Mouse (Mus musculus) splenic B cell, adult 2 months (primary cell): Measurements from ENCODE around the gene Coro6.

Experiments used
- DNase-seq: peaks from one replicate; pipeline ENCODE4 v3.0.0-alpha.2; 2011; ENCODE audit warnings: low read depth, low spot score
- H3K27me3 ChIP-seq: 2 replicates; pipeline ENCODE4 v1.6.1; 2012; ENCODE audit warnings: mild to moderate bottlenecking, low read length, moderate library complexity, mixed read lengths; ENCODE audit not compliant: control insufficient read depth, poor library complexity, insufficient read depth, severe bottlenecking
- H3K36me3 ChIP-seq: 2 replicates; pipeline ENCODE4 v1.6.1; 2012; ENCODE audit warnings: mild to moderate bottlenecking, low read length, moderate library complexity, mixed read lengths; ENCODE audit not compliant: control insufficient read depth, poor library complexity, insufficient read depth, severe bottlenecking

The Coro6 gene

GRCm38 (mm10) chr11:77494344-77494676, 32.1 kb downstream of the Coro6 start:
- H3K36me3 ChIP-seq: no peaks in the 10 kb centered on the region
- DNase-seq: no peak
- 0 out of 2 replicates have a peak, but pooled peaks cover 3% of the 10 kb centered on the region for H3K27me3 ChIP-seq

- DNase-seq: no peak
- H3K27me3 ChIP-seq: 0 out of 2 replicates have a peak, but pooled peaks cover under 1% of the 10 kb centered on the region
- no peaks in the 10 kb centered on the region for H3K36me3 ChIP-seq
Observed at GRCm38 (mm10) chr11:77494782-77495181, 32.6 kb downstream of the Coro6 start.

DNA sequence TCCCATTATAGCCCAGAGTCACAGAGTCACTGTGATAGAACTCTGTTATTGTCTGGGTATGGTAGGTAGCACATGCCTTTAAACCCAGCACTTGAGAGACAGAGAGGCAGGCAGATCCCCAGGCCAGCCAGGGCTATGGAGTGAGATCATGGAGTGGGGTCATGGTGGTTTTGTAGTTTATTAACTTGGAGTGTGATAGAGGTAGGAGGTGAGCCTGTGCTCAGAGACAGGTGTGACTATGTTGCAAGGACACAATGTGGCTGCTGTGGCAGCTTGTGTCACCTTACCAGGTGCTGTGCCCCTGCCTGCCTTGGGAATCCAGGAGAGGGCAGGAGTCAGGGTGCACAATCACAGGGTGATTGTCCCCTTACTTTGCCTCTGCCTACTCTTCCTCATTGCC, 33.3 kb downstream of the Coro6 start:
- Histone ChIP-seq H3K27me3 (no peaks in the 10 kb centered on the region), H3K36me3 (no peaks in the 10 kb centered on the region; the same call in 1 of the 2 replicates)
- no peak for DNase-seq

GRCm38 (mm10) chr11:77497341-77497756, 35.1 kb downstream of the Coro6 start:
- Histone ChIP-seq H3K36me3 (no peaks in the 10 kb centered on the region; the same call in 1 of the 2 replicates), H3K27me3 (no peaks in the 10 kb centered on the region)
- DNase-seq: peak; percentile 75

- no peak for DNase-seq
- H3K27me3 ChIP-seq: no peaks in the 10 kb centered on the region
- no peaks in the 10 kb centered on the region; the same call in 1 of the 2 replicates for H3K36me3 ChIP-seq
Observed at GRCm38 (mm10) chr11:77497851-77498250, 35.6 kb downstream of the Coro6 start.

GRCm38 (mm10) chr11:77498261-77499139, 36.3 kb downstream of the Coro6 start:
- no peak for DNase-seq
- no peaks in the 10 kb centered on the region for H3K27me3 ChIP-seq
- no peaks in the 10 kb centered on the region; the same call in 1 of the 2 replicates for H3K36me3 ChIP-seq

DNA sequence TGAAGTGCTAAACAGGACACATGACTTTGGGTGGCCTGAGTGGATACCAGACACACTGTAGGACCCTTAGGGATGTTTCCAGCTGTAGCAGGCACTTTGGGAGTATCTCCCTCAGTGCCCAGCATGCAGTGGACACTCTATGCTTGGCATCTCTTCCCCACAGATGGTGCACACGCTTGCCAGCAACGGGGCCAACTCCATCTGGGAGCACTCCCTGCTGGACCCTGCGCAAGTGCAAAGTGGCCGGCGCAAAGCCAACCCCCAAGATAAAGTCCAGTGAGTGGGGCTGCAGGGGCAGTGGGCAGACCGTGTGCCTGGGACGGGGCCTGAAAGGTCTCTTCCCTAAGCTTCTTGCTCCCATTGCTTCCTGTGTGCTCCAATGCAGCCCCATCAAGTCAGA, 37.1 kb downstream of the Coro6 start:
- Histone ChIP-seq H3K27me3 (no peaks in the 10 kb centered on the region), H3K36me3 (no peaks in the 10 kb centered on the region; the same call in 1 of the 2 replicates)
- DNase-seq: no peak

DNA sequence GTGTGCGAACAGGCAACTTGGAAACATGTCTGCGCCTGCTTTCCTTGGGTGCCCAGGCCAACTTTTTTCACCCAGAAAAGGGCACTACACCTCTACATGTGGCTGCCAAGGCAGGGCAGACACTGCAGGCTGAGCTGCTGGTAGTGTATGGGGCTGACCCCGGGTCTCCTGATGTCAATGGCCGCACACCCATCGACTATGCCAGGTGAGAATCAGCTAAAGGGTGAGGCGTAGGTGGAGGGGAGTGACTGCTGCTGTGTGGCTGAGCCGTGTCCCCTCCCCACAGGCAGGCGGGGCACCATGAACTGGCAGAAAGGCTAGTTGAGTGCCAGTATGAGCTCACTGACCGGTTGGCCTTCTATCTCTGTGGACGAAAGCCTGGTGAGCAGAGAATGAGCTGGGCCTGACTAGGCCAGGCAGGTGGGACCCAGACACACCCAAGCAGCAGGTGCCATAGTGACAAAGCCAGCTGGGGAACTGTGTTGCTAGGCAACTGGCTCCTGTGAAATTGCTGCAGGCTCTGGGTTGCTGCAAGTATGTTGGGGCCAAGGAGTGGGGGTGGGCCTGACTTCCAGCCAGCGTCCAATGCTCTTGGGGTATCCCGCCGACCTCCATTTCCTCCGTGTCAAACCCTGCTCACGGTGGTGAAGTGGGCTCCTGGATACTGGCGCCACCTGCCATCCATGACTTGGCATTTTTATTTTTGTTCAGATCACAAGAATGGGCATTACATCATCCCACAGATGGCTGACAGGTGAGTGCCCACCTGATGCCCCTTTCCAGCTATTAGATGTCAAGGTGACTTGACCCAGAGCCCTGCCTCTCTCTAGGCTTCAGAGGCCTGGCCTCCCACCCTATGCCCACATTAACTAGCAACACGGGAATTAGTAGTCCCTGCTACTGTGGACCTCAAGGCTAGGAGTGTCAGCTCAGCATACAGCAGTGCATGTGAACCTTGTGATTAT, 38.4 kb downstream of the Coro6 start:
- no peak for DNase-seq
- peaks cover 2% of the 10 kb centered on the region for H3K36me3 ChIP-seq
- H3K27me3 ChIP-seq: no peaks in the 10 kb centered on the region

DNA sequence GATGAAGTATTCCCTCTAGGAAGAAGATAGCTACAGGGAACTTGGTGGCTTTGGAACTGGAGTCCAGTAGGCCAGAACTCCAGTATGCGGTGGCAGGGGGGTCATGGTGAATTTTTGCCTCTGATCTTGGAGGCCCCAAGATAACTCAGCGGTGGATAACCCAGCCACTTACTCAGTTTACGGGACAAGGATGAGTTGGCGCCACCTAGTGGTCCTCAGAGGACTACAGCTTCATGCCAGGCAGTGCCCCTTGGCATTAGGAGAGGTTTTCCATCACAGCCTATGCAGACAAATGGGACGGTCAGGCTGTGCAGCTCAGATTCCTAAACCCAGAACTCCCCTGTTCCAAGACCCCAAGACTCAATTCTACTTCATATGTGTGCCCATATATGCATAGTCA, 39.2 kb downstream of the Coro6 start:
- Histone ChIP-seq H3K36me3 (peaks cover 2% of the 10 kb centered on the region), H3K27me3 (no peaks in the 10 kb centered on the region)
- peak; percentile 88 for DNase-seq

GRCm38 (mm10) chr11:77501971-77502370, 39.8 kb downstream of the Coro6 start:
- H3K27me3 ChIP-seq: no peaks in the 10 kb centered on the region
- no peak for DNase-seq
- peaks cover 2% of the 10 kb centered on the region for H3K36me3 ChIP-seq

DNA sequence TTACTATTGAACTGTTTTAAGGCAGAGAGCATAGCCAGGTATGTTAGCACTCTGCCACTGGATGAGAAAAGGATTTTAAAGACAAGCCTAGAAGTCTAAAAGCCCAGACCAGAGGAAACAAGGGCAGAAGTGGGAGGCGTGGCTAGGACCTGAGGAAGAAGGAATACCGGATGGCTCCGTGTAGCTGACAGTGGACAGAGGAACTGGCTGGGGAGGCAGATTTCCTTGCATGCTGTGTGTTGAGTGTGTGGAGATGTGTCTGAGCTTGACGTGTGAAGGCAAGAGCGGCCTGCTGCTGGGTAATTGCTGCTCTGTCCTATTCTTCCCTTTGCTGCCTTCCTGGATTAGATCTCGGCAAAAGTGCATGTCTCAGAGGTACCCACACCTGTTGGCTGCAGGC, 40.3 kb downstream of the Coro6 start:
- Histone ChIP-seq H3K27me3 (no peaks in the 10 kb centered on the region), H3K36me3 (peaks cover 2% of the 10 kb centered on the region)
- no peak for DNase-seq

- peaks cover 2% of the 10 kb centered on the region for H3K36me3 ChIP-seq
- no peak for DNase-seq
Observed at GRCm38 (mm10) chr11:77503511-77503910, 41.3 kb downstream of the Coro6 start.

GRCm38 (mm10) chr11:77504377-77504776, 42.2 kb downstream of the Coro6 start:
- H3K27me3 ChIP-seq: no peaks in the 10 kb centered on the region
- peaks cover 2% of the 10 kb centered on the region for H3K36me3 ChIP-seq
- no peak for DNase-seq

More at GRCm38 (mm10) chr11:77503511-77503910, 41.3 kb downstream of the Coro6 start:
- no peaks in the 10 kb centered on the region for H3K27me3 ChIP-seq

DNA sequence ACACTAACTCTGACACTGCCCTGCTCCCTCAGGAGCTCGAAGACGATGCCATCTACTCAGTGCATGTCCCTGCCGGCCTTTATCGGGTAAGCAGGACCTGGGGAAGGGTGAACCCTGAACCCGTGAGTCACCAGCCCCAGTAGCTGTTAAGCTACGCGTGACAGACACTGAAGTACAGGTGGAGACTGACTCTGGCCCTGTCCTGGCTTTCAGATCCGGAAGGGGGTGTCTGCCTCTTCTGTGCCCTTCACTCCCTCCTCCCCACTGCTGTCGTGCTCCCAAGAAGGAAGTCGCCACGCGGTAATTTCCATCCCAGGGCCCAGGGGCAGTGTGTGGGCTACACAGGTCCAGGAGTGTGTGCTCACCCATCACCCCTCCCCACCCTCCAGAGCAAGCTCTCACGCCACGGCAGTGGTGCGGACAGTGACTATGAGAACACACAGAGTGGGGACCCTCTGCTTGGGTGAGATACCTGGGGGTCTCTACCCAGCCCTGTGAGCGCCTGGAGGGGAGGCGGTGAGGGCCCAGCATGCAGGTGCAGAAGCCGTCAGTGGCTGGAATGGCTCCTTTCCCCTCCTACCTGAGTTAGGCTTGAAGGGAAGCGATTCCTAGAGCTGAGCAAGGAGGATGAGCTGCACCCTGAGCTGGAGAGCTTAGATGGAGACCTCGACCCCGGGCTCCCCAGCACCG, 43.2 kb downstream of the Coro6 start:
- no peaks in the 10 kb centered on the region for H3K27me3 ChIP-seq
- no peak for DNase-seq
- peaks cover 2% of the 10 kb centered on the region for H3K36me3 ChIP-seq
